Mouse (Mus musculus): ENCODE measurements at regions not wholly inside any gene's neighbourhood (a gene's known extent, or its start where the extent isn't known, plus 50 kb on each side); places are given as distances from the start of the nearest gene placed in this dataset.
A peak's percentile ranks its signal among the peaks of the same experiment; 100 is the strongest.
"Not testable (repeated sequence)": the region's sequence is repeated elsewhere in the genome, so short reads cannot be mapped to it uniquely, and the experiment has no call there.

GRCm38 (mm10) chr19:59516957-59517356 is 58.8 kb downstream of the Emx2 start:
- no peak for DNase-seq (ENCODE audit: low spot score)

DNA sequence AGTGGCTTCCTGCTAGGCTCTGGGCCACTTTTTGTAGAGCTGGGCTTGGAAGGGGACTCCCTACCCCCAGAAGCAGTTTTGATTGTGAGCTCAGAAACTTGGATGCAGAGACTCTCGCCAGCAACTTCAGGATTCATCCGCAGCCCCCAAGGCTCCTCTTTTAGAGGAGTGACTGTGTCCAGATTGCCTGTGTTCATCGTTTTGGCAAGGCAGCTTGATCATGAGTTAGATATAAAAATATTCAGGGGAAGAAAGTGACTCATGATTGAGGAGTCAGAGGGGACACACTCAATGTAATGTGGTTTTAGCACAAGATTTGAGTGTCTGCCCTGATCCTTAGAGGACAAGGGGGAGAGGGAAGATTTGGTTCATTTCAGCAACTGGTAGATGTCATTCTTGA is 61.0 kb downstream of the Emx2 start:
- no peak for DNase-seq (ENCODE audit: low spot score)

DNA sequence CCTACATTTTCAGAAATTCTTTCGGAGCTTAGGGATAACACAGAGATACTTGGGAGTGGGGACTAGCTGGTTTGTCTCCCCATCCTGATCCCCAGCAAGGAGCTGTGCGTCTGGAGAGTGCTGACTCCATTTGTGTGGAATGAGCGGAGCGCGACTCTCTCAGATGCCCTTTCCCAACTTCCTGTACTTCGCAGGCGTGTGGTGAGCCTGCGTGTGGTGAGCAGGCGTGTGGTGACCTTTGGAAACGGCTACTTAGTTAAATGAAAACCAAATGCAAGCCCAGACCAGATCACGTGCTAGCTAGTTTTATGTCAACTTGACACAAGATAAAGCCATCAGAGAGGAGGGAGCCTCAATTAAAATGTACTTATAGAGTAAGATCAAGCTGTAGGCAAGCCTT is 64.0 kb downstream of the Emx2 start:
- no peak for DNase-seq (ENCODE audit: low spot score)

DNA sequence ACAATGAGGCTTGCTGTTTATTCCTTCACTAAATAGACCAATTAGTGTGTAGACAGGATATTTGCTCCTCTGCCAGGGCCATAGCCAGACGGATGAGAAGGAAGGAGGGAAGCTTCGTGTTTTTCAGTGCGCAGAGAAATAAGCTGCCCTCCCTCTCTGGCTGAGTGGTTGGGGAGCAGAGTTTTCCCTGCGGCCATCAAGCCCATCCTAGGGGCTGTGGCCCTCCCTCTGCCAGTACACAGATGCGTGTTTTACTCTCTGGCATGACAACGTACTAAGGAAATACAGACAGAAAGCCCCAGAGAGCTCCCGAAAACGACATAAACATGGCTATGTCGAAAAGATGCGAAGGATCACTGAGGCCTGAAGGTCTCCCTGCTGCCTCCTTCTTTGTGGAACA is 65.2 kb downstream of the Emx2 start:
- DNase-seq (ENCODE audit: low spot score), result no peak

DNA sequence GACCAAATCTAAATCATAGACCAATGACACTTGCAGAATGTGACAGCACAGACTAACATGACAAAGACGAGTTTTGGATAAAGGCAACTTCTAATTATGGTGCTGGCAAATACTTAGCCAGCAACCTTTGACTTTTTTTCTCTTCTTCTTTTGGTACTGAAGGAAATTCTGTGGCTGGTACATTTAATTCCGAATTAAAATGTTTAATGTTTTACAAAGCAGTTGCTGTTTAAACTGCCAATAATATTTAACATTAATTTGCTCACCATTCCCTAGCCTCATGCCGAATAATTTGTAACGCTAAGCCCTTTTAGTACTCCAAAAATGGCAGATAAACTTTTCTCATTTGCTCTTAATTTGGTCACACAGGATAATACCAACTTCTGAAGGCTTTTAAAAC is 105.9 kb downstream of the Emx2 start:
- no peak for DNase-seq (ENCODE audit: low spot score)

GRCm38 (mm10) chr19:59568907-59569306 is 110.7 kb downstream of the Emx2 start:
- DNase-seq (ENCODE audit: low spot score), result no peak

- not testable (repeated sequence) for DNase-seq (ENCODE audit: low spot score)
These were observed 111.4 kb downstream of the Emx2 start for GRCm38 (mm10) chr19:59569590-59569989.

GRCm38 (mm10) chr19:59574346-59574745 is 116.2 kb downstream of the Emx2 start:
- DNase-seq (ENCODE audit: low spot score), result no peak

- no peak for DNase-seq (ENCODE audit: low spot score)
These were observed 119.7 kb downstream of the Emx2 start for GRCm38 (mm10) chr19:59577886-59578285.

DNA sequence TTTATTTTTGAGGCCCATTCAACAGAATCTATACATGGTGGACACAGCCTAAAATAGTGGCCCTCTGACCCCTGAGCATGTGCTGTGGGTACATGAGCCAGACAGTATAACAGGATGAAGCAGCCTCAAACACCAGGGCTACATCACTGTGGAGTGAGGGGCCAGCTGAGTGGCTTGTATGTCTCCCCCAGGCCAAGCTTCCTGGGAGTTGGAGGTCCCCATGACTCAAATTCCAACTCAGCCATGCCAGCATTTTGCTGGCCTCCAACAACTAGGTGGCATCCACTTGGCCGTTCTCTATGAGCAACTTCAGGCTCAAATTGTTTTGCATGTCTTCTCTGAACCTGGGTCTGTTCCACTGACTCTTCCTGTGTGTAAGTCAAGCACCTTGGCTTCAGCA is 121.5 kb downstream of the Emx2 start:
- DNase-seq (ENCODE audit: low spot score), result no peak

DNA sequence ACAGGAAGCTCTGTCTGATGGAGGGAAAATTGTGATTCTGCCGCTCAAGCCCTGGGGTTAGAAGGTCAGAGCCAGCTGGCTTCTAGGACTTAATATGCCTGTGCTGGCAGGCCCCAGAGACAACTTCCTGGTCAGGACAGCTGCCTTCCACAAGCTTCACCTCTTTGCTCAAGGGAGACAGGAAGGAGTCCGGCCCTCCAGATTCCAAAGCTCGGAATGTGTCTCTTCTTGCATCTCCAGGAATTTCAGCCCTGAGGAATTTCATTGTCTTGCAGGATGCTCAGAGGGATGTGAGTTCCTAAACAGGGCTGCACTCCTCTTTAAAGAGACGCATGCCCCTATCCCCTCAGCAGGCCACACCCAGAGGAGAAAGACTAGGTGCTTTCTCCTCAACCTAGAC is 127.7 kb downstream of the Emx2 start:
- no peak for DNase-seq (ENCODE audit: low spot score)

DNA sequence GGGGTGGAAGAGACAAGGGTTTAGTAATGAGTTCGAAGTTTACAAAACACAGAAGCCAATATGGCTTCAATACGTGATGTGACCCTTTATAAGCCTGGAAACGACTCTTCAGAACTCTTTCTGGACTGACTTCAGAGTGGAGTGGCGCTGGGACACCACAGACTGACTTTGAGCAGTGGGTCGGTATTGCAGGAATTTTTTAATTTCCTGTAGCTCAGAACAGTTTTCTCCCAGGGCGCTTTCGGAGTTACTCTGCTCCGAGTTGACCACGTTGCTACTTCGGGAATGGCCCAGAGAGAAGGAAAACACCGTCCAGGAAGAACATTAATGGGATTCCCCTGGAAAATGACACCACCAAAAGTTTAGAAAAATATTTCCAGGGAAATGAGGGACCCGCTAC is 129.1 kb downstream of the Emx2 start:
- no peak for DNase-seq (ENCODE audit: low spot score)

- DNase-seq (ENCODE audit: low spot score), result peak; percentile 16
These were observed 129.9 kb downstream of the Emx2 start for GRCm38 (mm10) chr19:59588068-59588522.

GRCm38 (mm10) chr19:59590021-59590420 is 131.8 kb downstream of the Emx2 start:
- no peak for DNase-seq (ENCODE audit: low spot score)

DNA sequence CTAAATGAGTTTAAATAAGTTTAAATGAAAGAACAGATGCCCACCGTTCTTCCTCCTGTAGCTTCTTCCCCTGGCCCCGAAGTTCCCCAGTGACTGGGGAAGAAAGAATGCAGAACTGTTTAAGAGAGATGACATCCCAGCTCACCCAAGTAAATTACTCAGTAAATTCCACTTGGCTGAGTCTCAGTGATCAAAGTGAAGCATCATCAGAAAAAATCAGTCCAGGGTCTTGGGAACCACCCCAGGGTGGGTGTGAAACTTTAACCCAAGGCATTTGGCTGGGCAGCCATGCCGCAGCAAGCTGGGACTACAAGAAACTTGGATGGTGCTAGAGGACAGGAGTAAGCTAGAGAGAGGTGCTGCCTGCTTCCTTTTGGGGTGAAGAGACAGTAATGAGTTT is 133.9 kb downstream of the Emx2 start:
- DNase-seq (ENCODE audit: low spot score), result no peak

- no peak for DNase-seq (ENCODE audit: low spot score)
These were observed 166.2 kb downstream of the Emx2 start for GRCm38 (mm10) chr19:59624288-59624795.

DNA sequence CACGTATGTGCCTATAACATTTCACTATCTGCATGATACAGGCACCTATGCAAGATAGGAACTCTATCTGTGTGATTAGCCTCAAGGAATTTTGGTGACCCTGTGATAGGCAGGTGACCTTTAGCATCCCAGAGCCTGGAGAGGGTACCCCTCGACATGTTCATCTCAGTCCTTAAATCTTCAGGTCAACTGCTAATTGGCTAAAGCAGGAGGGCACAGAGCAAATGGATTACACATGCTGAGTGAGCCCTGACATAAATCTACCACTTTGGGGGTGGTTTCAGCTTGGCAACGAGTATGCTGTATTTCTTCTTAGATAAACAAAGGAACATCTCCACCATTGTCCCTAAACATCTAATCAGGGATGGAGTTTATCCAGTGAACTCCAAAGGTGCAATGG is 169.5 kb downstream of the Emx2 start:
- no peak for DNase-seq (ENCODE audit: low spot score)

GRCm38 (mm10) chr19:59628296-59629160 is 170.4 kb downstream of the Emx2 start:
- no peak for DNase-seq (ENCODE audit: low spot score)

DNA sequence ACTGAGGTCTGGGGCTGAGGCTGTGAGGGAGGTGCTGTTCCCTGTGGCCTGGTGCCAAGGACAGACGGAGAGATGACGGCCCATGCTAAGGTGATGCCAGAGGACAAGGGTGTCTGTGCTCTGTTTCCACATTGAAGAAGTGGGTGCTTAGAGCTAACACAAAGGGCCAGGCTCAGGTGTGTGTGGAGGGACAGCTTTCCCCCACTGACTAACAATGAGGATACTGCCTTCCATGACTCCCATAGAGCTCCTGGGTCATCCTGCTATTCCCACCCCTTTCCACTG is 170.9 kb downstream of the Emx2 start:
- DNase-seq (ENCODE audit: low spot score), result no peak

GRCm38 (mm10) chr19:59630095-59630494 is 171.9 kb downstream of the Emx2 start:
- no peak for DNase-seq (ENCODE audit: low spot score)

- no peak for DNase-seq (ENCODE audit: low spot score)
These were observed 172.5 kb downstream of the Emx2 start for GRCm38 (mm10) chr19:59630706-59631105.

GRCm38 (mm10) chr19:59631541-59631940 is 173.4 kb downstream of the Emx2 start:
- no peak for DNase-seq (ENCODE audit: low spot score)

DNA sequence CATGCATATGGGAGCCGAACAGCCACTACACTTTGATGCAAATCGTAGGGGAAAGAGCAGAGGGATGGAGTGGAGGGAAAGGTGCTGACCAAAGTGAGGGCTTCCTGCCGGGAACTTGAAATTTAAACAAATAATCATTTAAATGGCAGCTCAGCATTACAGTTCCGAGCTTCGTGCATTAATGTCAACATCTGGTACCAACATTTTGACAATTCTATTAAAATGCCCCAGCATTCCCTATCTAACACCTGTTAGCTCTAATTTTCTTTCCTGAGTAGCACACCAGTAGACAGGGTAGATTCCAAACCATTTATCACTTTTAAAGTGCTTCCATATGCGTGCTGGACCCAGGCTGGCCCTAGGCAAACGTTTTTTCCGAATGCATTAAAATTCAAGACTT is 178.1 kb downstream of the Emx2 start:
- DNase-seq (ENCODE audit: low spot score), result no peak

- no peak for DNase-seq (ENCODE audit: low spot score)
These were observed 184.4 kb downstream of the Emx2 start for GRCm38 (mm10) chr19:59642606-59643005.
